Mouse (Mus musculus): ENCODE results near the gene Plppr5. TPM values are rescaled to one million over a fixed set of nuclear protein-coding genes. Genes with fewer than 3 reads are reported as not detected.

The Plppr5 gene
- 9.7 and 12.4 TPM in 2 replicates for polyA plus RNA-seq (2012; rRNA removed)

GRCm38 (mm10) chr3:117574529-117575252 is at the start of gene Plppr5:
Plppr5 (plus strand) TSS chr3:117574836.

Other genes with a start within 250 kb of the Plppr5 start
- 32.9 and 40.6 TPM in 2 replicates for gene Plppr4, start 214.0 kb upstream of the Plppr5 start, polyA plus RNA-seq (2012; rRNA removed)